Mouse (Mus musculus): ENCODE data around the gene Hmx2.
A peak's percentile ranks its signal among the peaks of the same experiment; 100 is the strongest.

Gene Hmx2

DNA sequence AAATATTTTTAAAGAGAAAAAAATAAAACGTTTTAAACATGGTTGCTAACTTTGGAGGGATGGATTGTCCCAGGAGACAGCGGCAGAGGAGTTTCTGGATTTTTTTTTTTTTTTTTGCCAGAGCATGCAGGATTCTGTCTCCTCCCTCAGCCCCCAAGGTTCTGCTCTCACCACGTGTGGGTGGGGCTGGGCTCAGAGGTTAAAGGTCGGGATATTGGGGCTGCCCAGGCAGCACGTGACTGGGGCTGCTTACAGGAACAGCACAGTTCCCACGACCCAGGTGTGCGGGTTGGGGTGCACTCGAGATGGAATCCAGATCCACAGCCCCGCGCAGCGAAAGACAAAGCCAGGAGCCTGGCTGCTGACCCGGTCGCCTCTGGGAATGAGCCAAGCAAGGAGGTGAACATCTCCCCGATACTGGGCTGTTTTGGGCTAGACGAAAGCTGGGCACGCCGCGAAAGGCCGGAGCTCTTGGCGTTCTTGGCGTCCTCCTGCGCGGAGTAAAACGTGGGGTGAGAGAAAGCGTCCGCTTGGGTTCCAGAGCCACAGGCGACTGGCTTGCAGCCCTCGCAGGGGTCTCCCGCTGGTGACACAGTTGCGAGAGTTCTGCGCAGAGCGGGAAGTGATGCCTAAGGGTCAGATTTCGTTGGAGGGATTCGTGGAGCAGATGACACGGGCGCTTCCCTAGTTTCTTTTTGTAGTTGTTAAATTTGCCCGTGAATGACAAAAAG is 8.1 kb downstream of the Hmx2 start:
- DNase-seq: peak; percentile 29 to 45

GRCm38 (mm10) chr7:131557751-131558150 is 9.2 kb downstream of the Hmx2 start:
- DNase-seq: no peak

GRCm38 (mm10) chr7:131559986-131560696 is 11.6 kb downstream of the Hmx2 start, which contains the start of gene Bub3:
Gene Bub3 (plus strand): TSS chr7:131560222.
- peak; percentile 92 to 95 for DNase-seq

- no peak for DNase-seq
Measured at GRCm38 (mm10) chr7:131560697-131561042, 12.1 kb downstream of the Hmx2 start.

- no peak for DNase-seq
Measured at GRCm38 (mm10) chr7:131575246-131575645, 26.7 kb downstream of the Hmx2 start.

GRCm38 (mm10) chr7:131582178-131582577 is 33.6 kb downstream of the Hmx2 start:
- no peak for DNase-seq

DNA sequence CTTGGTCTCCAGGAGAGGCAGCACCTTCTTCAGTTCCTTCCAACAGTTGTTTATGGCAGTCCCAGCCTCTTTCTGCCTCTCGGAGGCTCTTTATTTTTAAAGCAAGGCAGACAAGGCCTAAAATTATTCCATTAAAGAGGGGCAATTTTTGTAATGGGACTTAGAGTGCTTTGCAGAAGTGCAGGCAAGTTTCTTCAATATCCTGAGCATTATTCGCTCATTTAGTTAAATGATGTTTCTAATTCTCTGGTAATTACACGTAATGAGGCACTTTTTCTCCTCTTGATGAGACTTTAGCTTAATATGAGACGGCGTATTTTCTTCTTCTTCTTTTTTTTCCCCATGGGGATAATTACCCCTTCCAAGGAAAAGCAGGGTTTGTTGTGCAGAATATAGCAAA is 37.0 kb downstream of the Hmx2 start:
- no peak for DNase-seq

DNA sequence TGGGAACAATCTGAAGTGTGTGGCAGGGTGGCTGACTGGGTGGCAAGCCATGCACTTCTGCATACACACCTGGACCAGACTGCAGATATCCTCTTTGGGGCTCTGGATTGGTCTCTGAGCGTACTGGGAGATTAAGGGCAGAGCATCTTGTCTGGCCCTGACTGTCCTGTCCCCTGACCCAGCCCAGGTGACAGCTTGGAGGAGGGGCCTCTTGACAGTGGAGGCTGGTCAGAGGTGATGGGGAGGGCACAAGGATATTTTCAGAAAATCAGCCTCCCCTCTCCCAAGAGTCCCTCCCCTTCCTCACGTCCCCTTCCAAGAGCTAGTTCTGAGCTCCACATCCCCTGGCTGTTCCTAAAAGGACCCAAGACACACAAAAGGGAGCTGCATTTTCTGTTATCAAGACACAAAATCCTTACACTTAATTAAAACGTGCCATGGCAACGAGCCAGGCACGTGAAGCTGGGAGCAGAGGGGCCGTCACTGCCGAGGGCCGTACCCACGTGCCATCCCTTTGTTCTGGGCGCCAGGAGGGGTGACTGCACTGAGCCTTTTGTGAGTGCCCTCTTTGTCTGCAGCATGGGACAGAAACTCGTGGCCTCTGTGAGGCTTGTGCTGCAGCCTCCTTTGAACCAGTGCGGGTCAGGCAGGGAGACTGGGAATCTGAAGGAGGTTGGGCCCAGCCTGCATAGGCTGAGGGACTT is 49.4 kb downstream of the Hmx2 start:
- DNase-seq: no peak

GRCm38 (mm10) chr7:131598483-131598824 is 49.9 kb downstream of the Hmx2 start:
- DNase-seq: peak in 1 of 2 experiments; percentile 18

GRCm38 (mm10) chr7:131602106-131602505 is 53.5 kb downstream of the Hmx2 start:
- DNase-seq: no peak

DNA sequence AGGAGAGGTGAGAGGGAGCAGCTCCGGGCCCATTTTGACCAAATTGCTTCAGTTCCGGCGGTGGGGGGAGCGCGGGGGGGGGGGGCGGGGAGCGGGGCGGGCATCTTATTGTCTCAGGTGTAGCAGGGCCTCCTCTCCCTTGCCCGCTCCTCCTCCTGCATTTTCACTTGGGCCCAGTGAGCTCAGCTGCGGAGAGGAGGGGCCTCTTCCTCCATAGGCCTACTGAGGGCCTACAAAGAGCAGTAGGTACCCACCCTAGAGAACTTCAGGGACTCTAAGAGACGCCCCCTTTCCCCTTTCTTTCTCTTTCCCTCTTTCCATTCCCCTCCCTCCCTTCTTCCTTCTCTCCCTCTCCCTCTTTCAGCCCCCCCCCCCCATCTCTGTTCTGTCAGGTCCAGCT is 54.6 kb downstream of the Hmx2 start:
- DNase-seq: no peak

DNA sequence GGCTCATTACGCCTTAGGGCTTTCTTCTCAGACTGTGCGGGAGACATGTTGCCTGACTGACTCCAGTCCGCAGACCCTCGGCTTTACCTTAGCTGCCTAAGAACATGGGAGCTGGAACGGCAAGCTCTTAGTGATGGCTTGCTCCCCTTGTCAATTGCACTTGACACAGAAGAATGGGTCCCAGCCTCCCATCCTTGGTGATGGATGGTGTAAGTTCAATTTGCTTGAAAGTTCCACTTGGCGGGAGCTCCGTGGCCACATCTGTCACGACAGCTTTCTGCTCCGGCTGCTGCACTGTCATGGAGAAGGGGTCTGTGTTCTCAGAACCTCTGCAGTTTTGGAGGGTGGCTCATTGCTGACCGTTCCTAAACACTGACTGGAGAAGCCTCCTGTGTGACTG is 56.4 kb downstream of the Hmx2 start:
- DNase-seq: no peak

DNA sequence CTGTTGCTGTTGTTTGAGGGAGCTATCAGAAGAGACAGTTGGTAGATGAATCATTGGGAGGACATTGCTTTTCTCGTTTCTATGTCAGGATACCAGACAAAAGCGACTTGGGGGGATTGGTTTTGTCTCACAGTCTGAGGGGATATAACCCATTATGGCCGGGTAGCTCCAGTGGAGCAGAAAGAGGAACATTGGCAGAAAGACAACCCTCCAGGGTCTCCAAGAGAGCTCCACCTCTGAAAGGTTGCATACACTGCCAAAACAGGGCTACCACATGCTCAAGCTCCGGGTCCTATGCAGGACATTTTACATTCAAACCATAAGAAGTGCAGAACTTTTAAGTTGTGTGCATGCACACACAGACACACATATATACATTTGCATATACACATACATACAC is 56.9 kb downstream of the Hmx2 start:
- DNase-seq: no peak
